Mouse (Mus musculus) heart, postnatal 4 days (tissue): ENCODE results near the gene Aqp9. TPM values are rescaled to one million over a fixed set of nuclear protein-coding genes. Genes with fewer than 3 reads are reported as not detected.
"Not testable (repeated sequence)": the region's sequence is repeated elsewhere in the genome, so short reads cannot be mapped to it uniquely, and the experiment has no call there.

Source experiments
- DNase-seq: peaks from one replicate; pipeline ENCODE4 v3.0.0; 2021
- total RNA-seq, 2 experiments: library from RNA; stranded (reverse); gene quantifications; 2 replicates each; pipeline ENCODE4 v1.2.3; 2021

The Aqp9 gene
- total RNA-seq, 2 experiments from 2014 or later, result 0.09 to 0.24 TPM

- DNase-seq, result no peak
Measured at GRCm38 (mm10) chr9:71138936-71139335, 29.5 kb downstream of the Aqp9 start.

GRCm38 (mm10) chr9:71137267-71137945 is 31.1 kb downstream of the Aqp9 start:
- DNase-seq, result no peak

- no peak for DNase-seq
Measured at GRCm38 (mm10) chr9:71135073-71135472, 33.4 kb downstream of the Aqp9 start.

GRCm38 (mm10) chr9:71133190-71133589 is 35.3 kb downstream of the Aqp9 start:
- no peak for DNase-seq

GRCm38 (mm10) chr9:71131822-71132221 is 36.7 kb downstream of the Aqp9 start:
- DNase-seq, result no peak

- peak; percentile 77 for DNase-seq
Measured at GRCm38 (mm10) chr9:71128911-71129310, 39.6 kb downstream of the Aqp9 start.

GRCm38 (mm10) chr9:71126205-71126604 is 42.3 kb downstream of the Aqp9 start:
- DNase-seq, result peak; percentile 49

- DNase-seq, result not testable (repeated sequence)
Measured at GRCm38 (mm10) chr9:71123095-71123494, 45.4 kb downstream of the Aqp9 start.

- no peak for DNase-seq
Measured at GRCm38 (mm10) chr9:71120924-71121323, 47.6 kb downstream of the Aqp9 start.

GRCm38 (mm10) chr9:71113166-71113565 is 55.3 kb downstream of the Aqp9 start:
- no peak for DNase-seq

GRCm38 (mm10) chr9:71103521-71103920 is 65.0 kb downstream of the Aqp9 start:
- DNase-seq, result no peak

- DNase-seq, result no peak
Measured at GRCm38 (mm10) chr9:71094066-71094465, 74.4 kb downstream of the Aqp9 start.

GRCm38 (mm10) chr9:71092038-71092437 is 76.4 kb downstream of the Aqp9 start:
- peak; percentile 38 for DNase-seq

- DNase-seq, result no peak
Measured at GRCm38 (mm10) chr9:71079201-71079600, 89.3 kb downstream of the Aqp9 start.

- DNase-seq, result no peak
Measured at GRCm38 (mm10) chr9:71077251-71077825, 91.1 kb downstream of the Aqp9 start.

- no peak for DNase-seq
Measured at GRCm38 (mm10) chr9:71076201-71076648, 92.3 kb downstream of the Aqp9 start.

- DNase-seq, result peak; percentile 67
Measured at GRCm38 (mm10) chr9:71073831-71074230, 94.7 kb downstream of the Aqp9 start.

GRCm38 (mm10) chr9:71073076-71073475 is 95.4 kb downstream of the Aqp9 start:
- peak; percentile 3 for DNase-seq

- DNase-seq, result peak; percentile 7
Measured at GRCm38 (mm10) chr9:71072502-71072901, 96.0 kb downstream of the Aqp9 start.

GRCm38 (mm10) chr9:71071581-71072330 is 96.7 kb downstream of the Aqp9 start:
- peak; percentile 3 for DNase-seq

- peak; percentile 2 for DNase-seq
Measured at GRCm38 (mm10) chr9:71070628-71071027, 97.9 kb downstream of the Aqp9 start.

- DNase-seq, result no peak
Measured at GRCm38 (mm10) chr9:71068866-71069390, 99.6 kb downstream of the Aqp9 start.

- no peak for DNase-seq
Measured at GRCm38 (mm10) chr9:71067156-71067555, 101.3 kb downstream of the Aqp9 start.
